Mouse (Mus musculus) G1E (cell line): Measurements from ENCODE around the gene Olfr923. TPM values are rescaled to one million over a fixed set of nuclear protein-coding genes. Genes with fewer than 3 reads are reported as not detected.
"Not testable (repeated sequence)": the region's sequence is repeated elsewhere in the genome, so short reads cannot be mapped to it uniquely, and the experiment has no call there.

Experiments used
- ATAC-seq: 2 replicates; pipeline ENCODE4 v1.8.0; 2016; ENCODE audit warnings: mild to moderate bottlenecking; ENCODE audit not compliant: insufficient number of reproducible peaks, poor library complexity, low FRiP score, severe bottlenecking; ENCODE audit errors: extremely low read depth
- DNase-seq: peaks from one replicate; pipeline ENCODE4 v3.0.0; 2012; ENCODE audit warnings: low spot score
- H3K27me3 ChIP-seq: 2 replicates; pipeline ENCODE4 v1.6.1; 2012; ENCODE audit warnings: mild to moderate bottlenecking, low read length, inconsistent platforms; ENCODE audit not compliant: insufficient read depth
- H3K36me3 ChIP-seq: replicated peaks from 2 replicates; pipeline ENCODE3; 2012; ENCODE audit warnings: mild to moderate bottlenecking, inconsistent platforms
- H3K4me1 ChIP-seq: 2 replicates; pipeline ENCODE4 v1.6.1; 2012; ENCODE audit warnings: low read depth, low read length, inconsistent platforms, mixed read lengths; ENCODE audit not compliant: insufficient read depth
- H3K4me3 ChIP-seq: 2 replicates; pipeline ENCODE4 v1.5.1; 2012; ENCODE audit warnings: low read depth, mild to moderate bottlenecking, inconsistent platforms, low read length, moderate library complexity, mixed read lengths
- H3K9me3 ChIP-seq: replicated peaks from 2 replicates; pipeline ENCODE4 v1.6.1; 2012; ENCODE audit warnings: inconsistent platforms
- CTCF ChIP-seq: IDR thresholded peaks from 2 replicates; pipeline ENCODE4 v1.5.1; 2012; ENCODE audit warnings: low read depth, low read length, inconsistent platforms, mixed read lengths
- GATA1 ChIP-seq: IDR thresholded peaks from 2 replicates; pipeline ENCODE4 v1.6.1; 2012; ENCODE audit warnings: borderline replicate concordance, low read length, inconsistent platforms, mixed read lengths
- GATA2 ChIP-seq: IDR thresholded peaks from 2 replicates; pipeline ENCODE4 v1.6.1; 2012; ENCODE audit warnings: low read depth, low read length, inconsistent platforms, borderline replicate concordance
- POLR2AphosphoS5 ChIP-seq: IDR thresholded peaks from 2 replicates; pipeline ENCODE4 v1.6.1; 2012; ENCODE audit warnings: low read depth, low read length, inconsistent platforms; ENCODE audit not compliant: insufficient replicate concordance
- TAL1 ChIP-seq: conservative IDR thresholded peaks from 2 replicates; pipeline ENCODE4 v1.6.1; 2012; ENCODE audit warnings: low read depth, low read length, inconsistent platforms, mixed read lengths
- polyA plus RNA-seq: library from polyadenylated mRNA; stranded (reverse); fragments of >175 nt; gene quantifications from 2 replicates; pipeline ENCODE4 v1.2.3, GENCODE M21; 2012
- total RNA-seq, 2 experiments: library from RNA; stranded (forward) in 1 of 2; stranded (reverse) in 1 of 2; fragments of 200-1000 nt in 1 of 2; fragments of >200 nt in 1 of 2; fragmentation: Nextera tagmentation in 1 of 2; gene quantifications; 2 replicates each; pipeline ENCODE4 v1.2.3; 2014 to 2017

Olfr923 gene
- total and polyA plus RNA-seq, 3 experiments, result not detected

- no peaks in the 10 kb centered on the region for H3K9me3 ChIP-seq
- no peak for DNase-seq
- TF ChIP-seq GATA1 (no peak), POLR2AphosphoS5 (no peak), TAL1 (no peak), GATA2 (no peak), CTCF (no peak)
- H3K4me1 ChIP-seq, result no peaks in the 10 kb centered on the region
- ATAC-seq, result no peak
- H3K36me3 ChIP-seq, result no peaks in the 10 kb centered on the region
- no peak within 1 kb of the TSS for H3K4me3 ChIP-seq
- H3K27me3 ChIP-seq, result no peaks in the 10 kb centered on the region
Measured at GRCm38 (mm10) chr9:38854760-38855159, 28.4 kb downstream of the Olfr923 start, which contains the start of gene Olfr26. TSS of gene Olfr26 (plus strand) at chr9:38855060.

GRCm38 (mm10) chr9:38874880-38875279 is 48.5 kb downstream of the Olfr923 start:
- not testable (repeated sequence) for H3K27me3 ChIP-seq, ATAC-seq, H3K4me3 ChIP-seq, H3K9me3 ChIP-seq, H3K4me1 ChIP-seq, DNase-seq, H3K36me3 ChIP-seq

DNA sequence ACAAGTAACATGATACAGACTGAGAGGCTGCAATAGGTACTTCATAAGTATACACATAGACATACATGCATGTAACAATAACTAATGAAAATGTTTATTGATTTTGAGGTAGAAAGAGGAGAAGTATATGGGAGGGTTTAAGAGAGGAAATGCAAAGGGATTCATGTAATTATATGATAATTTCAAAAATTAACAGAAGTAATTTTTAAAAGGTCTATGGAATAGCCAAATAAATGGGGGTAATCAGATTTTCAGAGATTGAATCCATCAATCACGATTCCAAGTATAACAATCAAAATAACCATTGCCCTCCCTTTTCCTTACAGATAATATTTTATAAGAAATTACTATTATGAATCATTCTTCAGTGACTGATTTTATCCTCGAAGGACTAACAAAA is 50.5 kb downstream of the Olfr923 start, which contains the start of gene Olfr926:
Gene Olfr926 (plus strand): TSS at position 301 of the 400 bp plus-strand sequence.
- H3K27me3 ChIP-seq, result no peaks in the 10 kb centered on the region
- no peak for TF ChIP-seq TAL1
- no peak for TF ChIP-seq POLR2AphosphoS5
- no peak for TF ChIP-seq GATA1
- no peak for TF ChIP-seq CTCF
- no peak for TF ChIP-seq GATA2
- DNase-seq, result no peak

More for the DNA sequence above, 50.5 kb downstream of the Olfr923 start, which contains the start of gene Olfr926:
- ATAC-seq, result no peak
- Histone ChIP-seq H3K9me3 (peaks cover 11% of the 10 kb centered on the region), H3K4me1 (no peaks in the 10 kb centered on the region), H3K36me3 (no peaks in the 10 kb centered on the region), H3K4me3 (no peak within 1 kb of the TSS)

Other genes starting within 250 kb of the Olfr923 start
- not detected in 2 replicates for gene Olfr912, start 246.4 kb upstream of the Olfr923 start, total RNA-seq (2014; fragmentation: Nextera tagmentation)
- gene Olfr912, start 246.4 kb upstream of the Olfr923 start, total RNA-seq (2017), result 0.05 and 0.06 TPM in 2 replicates
- not detected in 2 replicates for gene Olfr912, start 246.4 kb upstream of the Olfr923 start, polyA plus RNA-seq
- gene Olfr913, start 233.8 kb upstream of the Olfr923 start, total RNA-seq (2014; fragmentation: Nextera tagmentation), result not detected in 2 replicates
- gene Olfr913, start 233.8 kb upstream of the Olfr923 start, total RNA-seq (2017), result 0.11 and 0.12 TPM in 2 replicates
- gene Olfr913, start 233.8 kb upstream of the Olfr923 start, polyA plus RNA-seq, result not detected in 2 replicates
- not detected in 2 replicates for gene Olfr914, start 221.4 kb upstream of the Olfr923 start, total RNA-seq (2014; fragmentation: Nextera tagmentation)
- gene Olfr914, start 221.4 kb upstream of the Olfr923 start, total RNA-seq (2017), result 0.05 and 0.76 TPM in 2 replicates
- gene Olfr914, start 221.4 kb upstream of the Olfr923 start, polyA plus RNA-seq, result not detected in 2 replicates
- gene Olfr916, start 166.7 kb upstream of the Olfr923 start, total RNA-seq (2014; fragmentation: Nextera tagmentation), result not detected in 2 replicates
- 0.16 TPM in 1 of 2 replicates, not detected in the other for gene Olfr916, start 166.7 kb upstream of the Olfr923 start, total RNA-seq (2017)
- gene Olfr916, start 166.7 kb upstream of the Olfr923 start, polyA plus RNA-seq, result not detected in 2 replicates
- gene Olfr917, start 160.7 kb upstream of the Olfr923 start, total RNA-seq (2014; fragmentation: Nextera tagmentation), result not detected in 2 replicates
- gene Olfr917, start 160.7 kb upstream of the Olfr923 start, total RNA-seq (2017), result 0.41 TPM in 1 of 2 replicates, not detected in the other
- gene Olfr917, start 160.7 kb upstream of the Olfr923 start, polyA plus RNA-seq, result not detected in 2 replicates
- not detected in 2 replicates for gene Olfr918, start 151.9 kb upstream of the Olfr923 start, total RNA-seq (2014; fragmentation: Nextera tagmentation)
- gene Olfr918, start 151.9 kb upstream of the Olfr923 start, total RNA-seq (2017), result 0.11 and 0.17 TPM in 2 replicates
- not detected in 2 replicates for gene Olfr918, start 151.9 kb upstream of the Olfr923 start, polyA plus RNA-seq
- not detected in 2 replicates for gene Olfr919, start 122.9 kb upstream of the Olfr923 start, total RNA-seq (2014; fragmentation: Nextera tagmentation)
- not detected in 2 replicates for gene Olfr919, start 122.9 kb upstream of the Olfr923 start, total RNA-seq (2017)
- gene Olfr919, start 122.9 kb upstream of the Olfr923 start, polyA plus RNA-seq, result not detected in 2 replicates
- gene Vwa5a, start 108.3 kb upstream of the Olfr923 start, total RNA-seq (2014; fragmentation: Nextera tagmentation), result 26.8 and 31.5 TPM in 2 replicates
- 62.4 and 66.0 TPM in 2 replicates for gene Vwa5a, start 108.3 kb upstream of the Olfr923 start, total RNA-seq (2017)
- 0.41 and 0.47 TPM in 2 replicates for gene Vwa5a, start 108.3 kb upstream of the Olfr923 start, polyA plus RNA-seq
- gene Olfr920, start 74.2 kb upstream of the Olfr923 start, total RNA-seq (2014; fragmentation: Nextera tagmentation), result 0.15 TPM in 1 of 2 replicates, not detected in the other
- gene Olfr920, start 74.2 kb upstream of the Olfr923 start, total RNA-seq (2017), result 0.11 and 0.12 TPM in 2 replicates
- not detected in 2 replicates for gene Olfr920, start 74.2 kb upstream of the Olfr923 start, polyA plus RNA-seq
- not detected in 2 replicates for gene Olfr921, start 53.5 kb upstream of the Olfr923 start, total RNA-seq (2014; fragmentation: Nextera tagmentation)
- 0.06 and 0.27 TPM in 2 replicates for gene Olfr921, start 53.5 kb upstream of the Olfr923 start, total RNA-seq (2017)
- gene Olfr921, start 53.5 kb upstream of the Olfr923 start, polyA plus RNA-seq, result not detected in 2 replicates
- gene Olfr922, start 11.9 kb upstream of the Olfr923 start, total RNA-seq (2014; fragmentation: Nextera tagmentation), result not detected in 2 replicates
- gene Olfr922, start 11.9 kb upstream of the Olfr923 start, total RNA-seq (2017), result 0.22 TPM in 1 of 2 replicates, not detected in the other
- gene Olfr922, start 11.9 kb upstream of the Olfr923 start, polyA plus RNA-seq, result not detected in 2 replicates
- gene Olfr924, start 17.9 kb downstream of the Olfr923 start, total RNA-seq (2014; fragmentation: Nextera tagmentation), result not detected in 2 replicates
- 0.06 and 0.11 TPM in 2 replicates for gene Olfr924, start 17.9 kb downstream of the Olfr923 start, total RNA-seq (2017)
- not detected in 2 replicates for gene Olfr924, start 17.9 kb downstream of the Olfr923 start, polyA plus RNA-seq
- not detected in 2 replicates for gene Olfr26, start 28.5 kb downstream of the Olfr923 start, total RNA-seq (2014; fragmentation: Nextera tagmentation)
- 0.11 TPM in 1 of 2 replicates, not detected in the other for gene Olfr26, start 28.5 kb downstream of the Olfr923 start, total RNA-seq (2017)
- not detected in 2 replicates for gene Olfr26, start 28.5 kb downstream of the Olfr923 start, polyA plus RNA-seq
- not detected in 2 replicates for gene Olfr926, start 50.6 kb downstream of the Olfr923 start, total RNA-seq (2014; fragmentation: Nextera tagmentation)
- 0.33 TPM in 1 of 2 replicates, not detected in the other for gene Olfr926, start 50.6 kb downstream of the Olfr923 start, total RNA-seq (2017)
- gene Olfr926, start 50.6 kb downstream of the Olfr923 start, polyA plus RNA-seq, result not detected in 2 replicates
- not detected in 2 replicates for gene Olfr930, start 103.3 kb downstream of the Olfr923 start, total RNA-seq (2014; fragmentation: Nextera tagmentation)
- gene Olfr930, start 103.3 kb downstream of the Olfr923 start, total RNA-seq (2017), result not detected in 2 replicates
- gene Olfr930, start 103.3 kb downstream of the Olfr923 start, polyA plus RNA-seq, result not detected in 2 replicates
- gene Olfr933, start 145.8 kb downstream of the Olfr923 start, total RNA-seq (2014; fragmentation: Nextera tagmentation), result not detected in 2 replicates
- gene Olfr933, start 145.8 kb downstream of the Olfr923 start, total RNA-seq (2017), result 0.22 TPM in 1 of 2 replicates, not detected in the other
- gene Olfr933, start 145.8 kb downstream of the Olfr923 start, polyA plus RNA-seq, result not detected in 2 replicates
- not detected in 2 replicates for gene Olfr934, start 161.8 kb downstream of the Olfr923 start, total RNA-seq (2014; fragmentation: Nextera tagmentation)
- 0.16 TPM in 1 of 2 replicates, not detected in the other for gene Olfr934, start 161.8 kb downstream of the Olfr923 start, total RNA-seq (2017)
- not detected in 2 replicates for gene Olfr934, start 161.8 kb downstream of the Olfr923 start, polyA plus RNA-seq
- gene Olfr935, start 173.1 kb downstream of the Olfr923 start, total RNA-seq (2014; fragmentation: Nextera tagmentation), result not detected in 2 replicates
- gene Olfr935, start 173.1 kb downstream of the Olfr923 start, total RNA-seq (2017), result 0.11 TPM in 1 of 2 replicates, not detected in the other
- gene Olfr935, start 173.1 kb downstream of the Olfr923 start, polyA plus RNA-seq, result not detected in 2 replicates
- not detected in 2 replicates for gene Olfr146, start 196.8 kb downstream of the Olfr923 start, total RNA-seq (2014; fragmentation: Nextera tagmentation)
- gene Olfr146, start 196.8 kb downstream of the Olfr923 start, total RNA-seq (2017), result 0.16 TPM in 1 of 2 replicates, not detected in the other
- not detected in 2 replicates for gene Olfr146, start 196.8 kb downstream of the Olfr923 start, polyA plus RNA-seq
- not detected in 2 replicates for gene Olfr937, start 238.4 kb downstream of the Olfr923 start, total RNA-seq (2014; fragmentation: Nextera tagmentation)
- 1.1 TPM in 1 of 2 replicates, not detected in the other for gene Olfr937, start 238.4 kb downstream of the Olfr923 start, total RNA-seq (2017)
- gene Olfr937, start 238.4 kb downstream of the Olfr923 start, polyA plus RNA-seq, result not detected in 2 replicates